Mouse (Mus musculus) heart, adult 9 months (tissue): Measurements from ENCODE around the gene D130043K22Rik.

Experiments used
- DNase-seq, 2 experiments: peaks; one replicate each; pipeline ENCODE4 v3.0.0; 2022; ENCODE audit warnings: low spot score in 2 of 2

Gene D130043K22Rik

DNA sequence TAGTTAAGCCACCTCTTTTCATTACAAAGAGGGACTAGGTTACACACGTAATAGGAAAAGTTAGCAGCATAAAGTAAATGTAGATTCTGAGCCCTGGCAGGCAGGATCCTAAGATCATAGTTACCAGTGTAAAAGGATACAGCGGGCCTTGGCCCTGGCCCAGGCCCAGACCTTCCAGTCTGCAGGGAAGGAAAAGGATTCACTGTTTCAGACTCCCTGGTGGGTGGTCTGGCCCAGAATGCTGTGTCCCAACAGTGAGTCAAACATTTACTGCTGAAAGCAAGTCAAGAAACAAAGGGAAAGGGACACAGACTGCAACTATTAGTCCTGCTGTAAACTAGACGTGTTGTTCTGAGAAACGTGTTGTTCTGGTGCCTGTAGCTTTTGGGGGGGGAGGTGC, 100.6 kb downstream of the D130043K22Rik start:
- no peak for DNase-seq

DNA sequence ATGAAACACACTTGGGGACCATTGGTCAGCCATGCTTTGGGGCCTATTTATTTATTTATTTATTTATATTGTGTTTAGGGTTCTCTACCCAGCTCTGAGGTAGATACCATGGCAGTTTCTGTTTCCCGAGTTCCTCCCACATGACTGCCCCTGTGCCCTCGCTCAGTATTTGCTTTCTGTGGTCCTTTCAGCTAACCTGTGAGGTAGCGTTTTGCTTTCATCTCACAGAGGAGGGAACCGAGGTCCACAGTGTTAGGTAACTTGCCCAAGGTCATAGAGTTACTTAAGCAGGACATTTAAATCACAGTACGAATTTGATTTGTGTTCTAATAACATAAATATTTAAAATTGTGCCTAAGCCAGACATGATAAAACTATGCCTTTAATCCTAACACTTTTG, 102.2 kb downstream of the D130043K22Rik start:
- no peak for DNase-seq

DNA sequence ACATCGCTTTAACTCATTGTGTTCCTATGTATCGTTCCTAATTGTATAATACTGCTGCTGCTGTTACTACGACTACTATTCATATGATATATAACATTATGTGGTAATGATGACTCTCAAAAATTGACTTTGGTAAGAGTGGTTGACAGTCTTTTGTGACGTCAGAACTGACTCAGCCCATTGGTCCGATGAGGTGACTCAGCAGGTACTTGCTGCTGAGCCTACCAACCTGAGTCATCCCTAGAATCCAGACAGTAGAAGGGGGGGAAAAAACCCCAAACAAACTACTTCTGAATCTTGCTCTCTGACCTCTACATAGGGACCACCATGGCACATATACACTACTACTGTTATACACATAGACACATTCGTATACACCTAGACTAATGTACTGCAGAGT, 103.9 kb downstream of the D130043K22Rik start:
- no peak for DNase-seq
